Mouse (Mus musculus): ENCODE data around the gene Pdgfc.
"Not testable (repeated sequence)": the region's sequence is repeated elsewhere in the genome, so short reads cannot be mapped to it uniquely, and the experiment has no call there.

The Pdgfc gene

GRCm38 (mm10) chr3:81046652-81047607 is 10.7 kb downstream of the Pdgfc start:
- DNase-seq (ENCODE audit: low read depth): no peak

GRCm38 (mm10) chr3:81051522-81051921 is 15.3 kb downstream of the Pdgfc start:
- DNase-seq (ENCODE audit: low read depth): no peak

- no peak for DNase-seq (ENCODE audit: low read depth)
Observed at GRCm38 (mm10) chr3:81052422-81052821, 16.2 kb downstream of the Pdgfc start.

- no peak for DNase-seq (ENCODE audit: low read depth)
Observed at GRCm38 (mm10) chr3:81054074-81054473, 17.9 kb downstream of the Pdgfc start.

- no peak for DNase-seq (ENCODE audit: low read depth)
Observed at GRCm38 (mm10) chr3:81057719-81058118, 21.5 kb downstream of the Pdgfc start.

- no peak for DNase-seq (ENCODE audit: low read depth)
Observed at GRCm38 (mm10) chr3:81058527-81059031, 22.4 kb downstream of the Pdgfc start.

- no peak for DNase-seq (ENCODE audit: low read depth)
Observed at GRCm38 (mm10) chr3:81068550-81068949, 32.3 kb downstream of the Pdgfc start.

GRCm38 (mm10) chr3:81101136-81101535 is 64.9 kb downstream of the Pdgfc start:
- no peak for DNase-seq (ENCODE audit: low read depth)

GRCm38 (mm10) chr3:81102158-81102876 is 66.1 kb downstream of the Pdgfc start:
- DNase-seq (ENCODE audit: low read depth): no peak

GRCm38 (mm10) chr3:81102877-81103420 is 66.7 kb downstream of the Pdgfc start:
- no peak for DNase-seq (ENCODE audit: low read depth)

GRCm38 (mm10) chr3:81107515-81107914 is 71.3 kb downstream of the Pdgfc start:
- no peak for DNase-seq (ENCODE audit: low read depth)

GRCm38 (mm10) chr3:81110968-81111367 is 74.8 kb downstream of the Pdgfc start:
- no peak for DNase-seq (ENCODE audit: low read depth)

GRCm38 (mm10) chr3:81112892-81113291 is 76.7 kb downstream of the Pdgfc start:
- no peak for DNase-seq (ENCODE audit: low read depth)

- DNase-seq (ENCODE audit: low read depth): no peak
Observed at GRCm38 (mm10) chr3:81120664-81121063, 84.4 kb downstream of the Pdgfc start.

- no peak for DNase-seq (ENCODE audit: low read depth)
Observed at GRCm38 (mm10) chr3:81121731-81122130, 85.5 kb downstream of the Pdgfc start.

- DNase-seq (ENCODE audit: low read depth): no peak
Observed at GRCm38 (mm10) chr3:81123461-81123860, 87.2 kb downstream of the Pdgfc start.

GRCm38 (mm10) chr3:81127013-81127412 is 90.8 kb downstream of the Pdgfc start:
- no peak for DNase-seq (ENCODE audit: low read depth)

- peak; percentile 21 for DNase-seq (ENCODE audit: low read depth)
Observed at GRCm38 (mm10) chr3:81136985-81137384, 100.8 kb downstream of the Pdgfc start.

GRCm38 (mm10) chr3:81138030-81138429 is 101.8 kb downstream of the Pdgfc start:
- DNase-seq (ENCODE audit: low read depth): not testable (repeated sequence)

GRCm38 (mm10) chr3:81143730-81144129 is 107.5 kb downstream of the Pdgfc start:
- no peak for DNase-seq (ENCODE audit: low read depth)

GRCm38 (mm10) chr3:81149109-81149521 is 112.9 kb downstream of the Pdgfc start:
- DNase-seq (ENCODE audit: low read depth): no peak

GRCm38 (mm10) chr3:81150228-81150627 is 114.0 kb downstream of the Pdgfc start:
- DNase-seq (ENCODE audit: low read depth): no peak

Measured in fibroblast of lung, adult 2 months (primary cell).